Mouse (Mus musculus) MEL (cell line): ENCODE results near the gene Tnfrsf11a. TPM values are rescaled to one million over a fixed set of nuclear protein-coding genes. Genes with fewer than 3 reads are reported as not detected.

Experiments used
- DNase-seq: peaks from one replicate; pipeline ENCODE4 v3.0.0; 2011; ENCODE audit warnings: low read depth, low spot score
- H3K27ac ChIP-seq: 2 replicates; pipeline ENCODE4 v1.5.1; 2012; ENCODE audit warnings: low read depth, mild to moderate bottlenecking, control low read depth, low read length, moderate library complexity; ENCODE audit not compliant: control insufficient read depth
- H3K27me3 ChIP-seq, 2 experiments: fragments of 150-350 bp in 1 of 2; sonication (generic) in 1 of 2; 2 replicates each; pipeline ENCODE4 v1.6.1; 2012; ENCODE audit warnings: low read length in 2 of 2, mild to moderate bottlenecking in 2 of 2, improper control_type of control experiment in 1 of 2, moderate library complexity in 1 of 2; ENCODE audit not compliant: insufficient read depth in 2 of 2, control insufficient read depth in 1 of 2
- H3K36me3 ChIP-seq, 2 experiments: 2 replicates each; pipeline ENCODE4 v1.6.1; 2012 to 2014; ENCODE audit warnings: low read length in 2 of 2, improper control_type of control experiment in 1 of 2, inconsistent platforms in 1 of 2, mild to moderate bottlenecking in 1 of 2; ENCODE audit not compliant: insufficient read depth in 2 of 2, control insufficient read depth in 1 of 2
- H3K4me1 ChIP-seq, 2 experiments: fragments of 150-350 bp in 1 of 2; sonication (generic) in 1 of 2; 2 replicates each; pipeline ENCODE4 v1.6.1; 2012; ENCODE audit warnings: low read length in 2 of 2, improper control_type of control experiment in 1 of 2, mild to moderate bottlenecking in 1 of 2; ENCODE audit not compliant: insufficient read depth in 2 of 2, control insufficient read depth in 1 of 2
- H3K4me3 ChIP-seq, 2 experiments: fragments of 150-350 bp in 1 of 2; sonication (generic) in 1 of 2; 2 replicates each; pipeline ENCODE4 v1.5.1; 2012; ENCODE audit warnings: low read depth in 2 of 2, low read length in 2 of 2, mild to moderate bottlenecking in 2 of 2, moderate library complexity in 2 of 2, control low read depth in 1 of 2, improper control_type of control experiment in 1 of 2; ENCODE audit not compliant: control insufficient read depth in 1 of 2, insufficient read depth in 1 of 2
- H3K79me2 ChIP-seq: 2 replicates; pipeline ENCODE4 v1.6.1; 2012; ENCODE audit warnings: mild to moderate bottlenecking, low read length, moderate library complexity; ENCODE audit not compliant: control insufficient read depth, poor library complexity, insufficient read depth
- H3K9ac ChIP-seq: 2 replicates; pipeline ENCODE4 v1.6.1; 2012; ENCODE audit warnings: low read depth, mild to moderate bottlenecking, control low read depth, low read length, moderate library complexity; ENCODE audit not compliant: control insufficient read depth, poor library complexity, severe bottlenecking
- H3K9me3 ChIP-seq: fragments of 150-350 bp; sonication (generic); replicated peaks from 2 replicates; pipeline ENCODE4 v1.6.1; 2012; ENCODE audit warnings: mild to moderate bottlenecking, low read length, improper control_type of control experiment, moderate library complexity; ENCODE audit not compliant: insufficient read depth
- CTCF ChIP-seq, 3 experiments: IDR thresholded peaks in 2 of 3; conservative IDR thresholded peaks in 1 of 3; 2 replicates each; pipeline ENCODE4 v1.5.1; 2011 to 2012; ENCODE audit warnings: low read length in 3 of 3, low read depth in 2 of 3, mild to moderate bottlenecking in 2 of 3, improper control_type of control experiment in 1 of 3, inconsistent platforms in 1 of 3, mixed read lengths in 1 of 3, moderate library complexity in 1 of 3; ENCODE audit not compliant: control insufficient read depth in 1 of 3, insufficient read depth in 1 of 3, poor library complexity in 1 of 3, severe bottlenecking in 1 of 3
- ETS1 ChIP-seq: IDR thresholded peaks from 2 replicates; pipeline ENCODE4 v1.6.1; 2012; ENCODE audit warnings: low read depth, mild to moderate bottlenecking, inconsistent platforms, low read length, improper control_type of control experiment, moderate library complexity
- GABPA ChIP-seq: IDR thresholded peaks from 2 replicates; pipeline ENCODE4 v1.6.1; 2012; ENCODE audit warnings: low read depth, mild to moderate bottlenecking, inconsistent platforms, low read length, improper control_type of control experiment, moderate library complexity
- GATA1 ChIP-seq: IDR thresholded peaks from 2 replicates; pipeline ENCODE4 v1.6.1; 2011; ENCODE audit warnings: low read depth, low read length, improper control_type of control experiment
- MAFK ChIP-seq: IDR thresholded peaks from 2 replicates; pipeline ENCODE4 v1.6.1; 2011; ENCODE audit warnings: low read depth, mild to moderate bottlenecking, low read length, improper control_type of control experiment, borderline replicate concordance
- MAX ChIP-seq: IDR thresholded peaks from 2 replicates; pipeline ENCODE4 v1.6.1; 2011; ENCODE audit warnings: low read length, improper control_type of control experiment
- MAZ ChIP-seq: IDR thresholded peaks from 2 replicates; pipeline ENCODE4 v1.6.1; 2012; ENCODE audit warnings: low read depth, mild to moderate bottlenecking, inconsistent platforms, low read length, improper control_type of control experiment
- MEF2A ChIP-seq: IDR thresholded peaks from 2 replicates; pipeline ENCODE4 v1.6.1; 2014; ENCODE audit warnings: low read depth, mild to moderate bottlenecking, inconsistent platforms, low read length, improper control_type of control experiment; ENCODE audit not compliant: poor library complexity, insufficient replicate concordance, severe bottlenecking; ENCODE audit errors: extremely low read depth
- MXI1 ChIP-seq: IDR thresholded peaks from 2 replicates; pipeline ENCODE4 v1.6.1; 2011; ENCODE audit warnings: mild to moderate bottlenecking, low read depth, low read length, improper control_type of control experiment
- MYB ChIP-seq: IDR thresholded peaks from 2 replicates; pipeline ENCODE4 v1.6.1; 2011; ENCODE audit warnings: mild to moderate bottlenecking, low read depth, low read length, improper control_type of control experiment
- NELFE ChIP-seq: IDR thresholded peaks from 2 replicates; pipeline ENCODE4 v1.6.1; 2011; ENCODE audit warnings: low read depth, low read length, improper control_type of control experiment
- NRF1 ChIP-seq: IDR thresholded peaks from 2 replicates; pipeline ENCODE4 v1.6.1; 2014; ENCODE audit warnings: low read depth, mild to moderate bottlenecking, inconsistent platforms, low read length, improper control_type of control experiment, moderate library complexity; ENCODE audit not compliant: poor library complexity, insufficient read depth, severe bottlenecking
- POLR2A ChIP-seq, 2 experiments: IDR thresholded peaks; 2 replicates each; pipeline ENCODE4 v1.6.1; 2011 to 2012; ENCODE audit warnings: low read length in 2 of 2, mild to moderate bottlenecking in 2 of 2, control low read depth in 1 of 2, improper control_type of control experiment in 1 of 2, low read depth in 1 of 2, moderate library complexity in 1 of 2; ENCODE audit not compliant: control insufficient read depth in 1 of 2, insufficient read depth in 1 of 2, poor library complexity in 1 of 2
- POLR2AphosphoS5 ChIP-seq: IDR thresholded peaks from 2 replicates; pipeline ENCODE4 v1.6.1; 2012; ENCODE audit warnings: low read depth, borderline replicate concordance, mild to moderate bottlenecking, inconsistent platforms, low read length, moderate library complexity, mixed read lengths
- RCOR1 ChIP-seq: IDR thresholded peaks from 2 replicates; pipeline ENCODE4 v1.6.1; 2012; ENCODE audit warnings: low read depth, mild to moderate bottlenecking, inconsistent platforms, low read length, improper control_type of control experiment
- SIN3A ChIP-seq: IDR thresholded peaks from 2 replicates; pipeline ENCODE4 v1.6.1; 2012; ENCODE audit warnings: low read length, improper control_type of control experiment, inconsistent platforms
- SMC3 ChIP-seq: IDR thresholded peaks from 2 replicates; pipeline ENCODE4 v1.6.1; 2011; ENCODE audit warnings: low read depth, low read length, improper control_type of control experiment
- TAL1 ChIP-seq: IDR thresholded peaks from 2 replicates; pipeline ENCODE4 v1.6.1; 2012; ENCODE audit warnings: mild to moderate bottlenecking, inconsistent platforms, low read length, moderate library complexity, mixed read lengths
- TBP ChIP-seq: IDR thresholded peaks from 2 replicates; pipeline ENCODE4 v1.8.0; 2011; ENCODE audit warnings: low read depth, low read length, improper control_type of control experiment
- USF1 ChIP-seq: IDR thresholded peaks from 2 replicates; pipeline ENCODE4 v1.6.1; 2014; ENCODE audit warnings: low read depth, mild to moderate bottlenecking, inconsistent platforms, low read length, improper control_type of control experiment, moderate library complexity
- ZKSCAN1 ChIP-seq: IDR thresholded peaks from 2 replicates; pipeline ENCODE4 v1.6.1; 2012; ENCODE audit warnings: low read depth, mild to moderate bottlenecking, inconsistent platforms, low read length, improper control_type of control experiment, moderate library complexity
- ZNF384 ChIP-seq: IDR thresholded peaks from 2 replicates; pipeline ENCODE4 v1.6.1; 2012; ENCODE audit warnings: low read depth, mild to moderate bottlenecking, inconsistent platforms, low read length, improper control_type of control experiment
- polyA plus RNA-seq, 2 experiments: library from polyadenylated mRNA; stranded (reverse) in 1 of 2; unstranded in 1 of 2; fragments of >175 nt in 1 of 2; fragments of >200 nt in 1 of 2; gene quantifications; 2 replicates each; pipeline versions ENCODE4 v1.2.1 to v1.2.4; 2012; ENCODE audit warnings: low replicate concordance in 2 of 2, low read depth in 1 of 2; ENCODE audit not compliant: insufficient read length in 2 of 2, insufficient read depth in 1 of 2, missing spikeins in 1 of 2
- total RNA-seq: library from RNA; depleted of rRNA; stranded (reverse); fragments of 300-350 nt; gene quantifications from 2 replicates; pipeline ENCODE4 v1.2.3, GENCODE M21; 2012

Gene Tnfrsf11a
- total and polyA plus RNA-seq, 3 experiments = not detected

- Histone ChIP-seq H3K9ac (no peak overlapping the region), H3K27ac (no peak overlapping the region)
- no peak for DNase-seq
Observed at GRCm38 (mm10) chr1:105770685-105771084, 9.8 kb upstream of the Tnfrsf11a start.

DNA sequence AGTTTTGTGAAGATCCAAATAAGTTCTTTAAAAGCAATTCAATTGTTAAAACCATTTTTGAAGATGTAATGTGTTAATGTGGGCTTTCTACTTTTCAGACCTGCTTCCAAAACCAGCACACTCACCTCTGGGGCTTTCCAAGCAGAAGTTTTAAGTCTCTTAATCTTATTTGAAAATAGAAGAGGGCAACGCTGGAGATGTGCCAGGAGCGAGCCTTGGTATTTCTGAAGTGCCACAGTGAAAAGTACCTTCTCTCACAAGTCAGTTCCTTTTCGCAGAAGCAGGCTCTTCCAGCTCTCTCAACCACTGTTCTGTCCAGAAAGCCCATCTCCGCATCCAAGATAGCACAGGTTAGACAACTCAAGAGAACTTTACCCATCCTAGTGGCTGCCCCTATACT, 4.1 kb upstream of the Tnfrsf11a start:
- no peaks in the 10 kb centered on the region for H3K9me3 ChIP-seq
- H3K4me1 ChIP-seq = no peaks in the 10 kb centered on the region
- H3K4me3 ChIP-seq = no peak overlapping the region
- no peaks in the 10 kb centered on the region for H3K36me3 ChIP-seq
- TF ChIP-seq ETS1 (no peak), NRF1 (no peak), MEF2A (no peak), MAFK (no peak), NELFE (no peak), MXI1 (no peak), USF1 (no peak), MAX (no peak), CTCF (IDR thresholded peaks at IDR 0.05 in 2 of 3, conservative IDR thresholded peaks at IDR 0.05 in 1 of 3; ENCODE audit: control insufficient read depth in 1 of 3, insufficient read depth in 1 of 3, low read depth in 2 of 3, low read length in 3 of 3, poor library complexity in 1 of 3, severe bottlenecking in 1 of 3) (no peak), GABPA (no peak), RCOR1 (no peak), POLR2A (IDR thresholded peaks at IDR 0.05; ENCODE audit: control insufficient read depth in 1 of 2, insufficient read depth in 1 of 2, low read depth in 1 of 2, low read length in 2 of 2, poor library complexity in 1 of 2) (no peak), TBP (no peak)
- DNase-seq = no peak
- no peaks in the 10 kb centered on the region; a peak in 1 of 4 replicates for H3K27me3 ChIP-seq
- H3K79me2 ChIP-seq = no peaks in the 10 kb centered on the region
- H3K9ac ChIP-seq = no peak overlapping the region
- no peak overlapping the region for H3K27ac ChIP-seq

More at GRCm38 (mm10) chr1:105770685-105771084, 9.8 kb upstream of the Tnfrsf11a start:
- H3K4me1 ChIP-seq = no peaks in the 10 kb centered on the region
- no peaks in the 10 kb centered on the region for H3K27me3 ChIP-seq
- no peaks in the 10 kb centered on the region for H3K36me3 ChIP-seq
- H3K79me2 ChIP-seq = no peaks in the 10 kb centered on the region
- no peak overlapping the region for H3K4me3 ChIP-seq
- no peak for TF ChIP-seq MAFK
- no peak for TF ChIP-seq USF1
- TF ChIP-seq, all 39 proteins: peak for 0
- H3K9me3 ChIP-seq = no peaks in the 10 kb centered on the region

DNA sequence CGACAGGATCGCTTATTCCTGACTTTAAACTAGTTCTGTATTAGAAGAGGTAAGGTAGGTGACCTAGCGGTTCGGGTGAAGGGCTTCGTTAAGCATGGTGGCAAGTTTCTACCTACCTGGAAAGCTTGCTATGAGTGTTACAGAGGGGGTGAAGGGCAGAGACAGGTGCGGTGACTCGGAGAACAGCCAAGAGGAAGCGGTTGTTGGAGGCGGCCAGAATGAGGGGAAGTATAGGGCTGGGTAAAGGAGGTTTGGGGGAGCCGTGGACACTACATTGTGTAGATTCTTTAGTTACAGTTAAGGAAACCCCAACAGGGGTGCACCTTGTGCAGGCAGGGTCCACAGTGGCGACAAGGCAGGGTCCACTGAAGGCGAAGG, 450 bp upstream of the Tnfrsf11a start:
- DNase-seq = no peak
- Histone ChIP-seq H3K27me3 (no peaks in the 10 kb centered on the region; a peak in 1 of 4 replicates), H3K79me2 (no peaks in the 10 kb centered on the region), H3K36me3 (no peaks in the 10 kb centered on the region), H3K4me1 (no peaks in the 10 kb centered on the region), H3K27ac (no peak overlapping the region), H3K9ac (no peak overlapping the region), H3K9me3 (no peaks in the 10 kb centered on the region), H3K4me3 (no peak overlapping the region)
- TF ChIP-seq MAFK = no peak
- no peak for TF ChIP-seq NELFE
- no peak for TF ChIP-seq CTCF (IDR thresholded peaks at IDR 0.05 in 2 of 3, conservative IDR thresholded peaks at IDR 0.05 in 1 of 3; ENCODE audit: control insufficient read depth in 1 of 3, insufficient read depth in 1 of 3, low read depth in 2 of 3, low read length in 3 of 3, poor library complexity in 1 of 3, severe bottlenecking in 1 of 3)
- no peak for TF ChIP-seq MXI1
- TF ChIP-seq ZNF384 = no peak
- no peak for TF ChIP-seq NRF1
- TF ChIP-seq RCOR1 = no peak
- TF ChIP-seq MEF2A = no peak
- TF ChIP-seq MYB = no peak
- no peak for TF ChIP-seq SIN3A
- TF ChIP-seq GATA1 = no peak
- no peak for TF ChIP-seq SMC3
- TF ChIP-seq POLR2AphosphoS5 = no peak
- no peak for TF ChIP-seq ZKSCAN1
- no peak for TF ChIP-seq TAL1
- TF ChIP-seq MAZ = no peak
